Comparison of ENCODE assay signal across 7 mouse cellular contexts in genomic region chr11:101784072-101784471, GRCm38 (mm10). TPM values are rescaled to one million over a fixed set of nuclear protein-coding genes. Genes with fewer than 3 reads are reported as not detected.
DNase-seq lines count a peak whose midpoint lies in the region; ATAC-seq and TF ChIP-seq lines count a peak whose summit lies in the region.

No protein-coding gene starts in this region.

- TF ChIP-seq EP300 in stomach, postnatal 0 days (optimal IDR thresholded peaks at IDR 0.05): no peak

- no peak for DNase-seq in lung, postnatal 10 days
- no peak for DNase-seq in forebrain, embryonic 11.5 days (ENCODE audit: low spot score)
- DNase-seq in stomach, postnatal 0 days (ENCODE audit: low spot score): no peak
- no peak for DNase-seq in natural killer cell, adult 2 months (ENCODE audit: low spot score in 2 of 2)
- DNase-seq in frontal cortex, adult 2 months (ENCODE audit: extremely low spot score in 1 of 2, low spot score in 1 of 2): no peak

- no peaks in the 10 kb centered on the region for H3K9me3 ChIP-seq in lung, embryonic 16.5 days (ENCODE audit: control insufficient read depth, low read length)
- no peaks in the 10 kb centered on the region for H3K9me3 ChIP-seq in forebrain, embryonic 11.5 days (ENCODE audit: control insufficient read depth, low read length)
- no peaks in the 10 kb centered on the region for H3K9me3 ChIP-seq in liver, embryonic 12.5 days (replicated peaks)
- no peaks in the 10 kb centered on the region for H3K9me3 ChIP-seq in stomach, postnatal 0 days (ENCODE audit: control insufficient read depth, low read length)

- no peaks in the 10 kb centered on the region for H3K36me3 ChIP-seq in lung, embryonic 16.5 days (ENCODE audit: control insufficient read depth, insufficient read depth, low read length)
- H3K36me3 ChIP-seq in forebrain, embryonic 11.5 days (ENCODE audit: control insufficient read depth, insufficient read depth, low read length): no peaks in the 10 kb centered on the region
- H3K36me3 ChIP-seq in liver, embryonic 12.5 days: no peaks in the 10 kb centered on the region
- no peaks in the 10 kb centered on the region for H3K36me3 ChIP-seq in stomach, postnatal 0 days (ENCODE audit: control insufficient read depth, insufficient read depth, low read length)

- H3K27ac ChIP-seq in lung, embryonic 16.5 days (ENCODE audit: low read length): no peak overlapping the region; the same call in 1 of the 2 replicates
- peak overlapping the region; percentile 41; the same call in 1 of the 2 replicates for H3K27ac ChIP-seq in forebrain, embryonic 11.5 days (ENCODE audit: low read depth, low read length)
- H3K27ac ChIP-seq in liver, embryonic 12.5 days: no peak overlapping the region
- H3K27ac ChIP-seq in stomach, postnatal 0 days (replicated peaks): peak overlapping the region; percentile 40; the same call in 1 of the 2 replicates

- peak overlapping the region; percentile 55 for H3K4me3 ChIP-seq in lung, embryonic 16.5 days (ENCODE audit: low read length)
- peak overlapping the region; percentile 47 for H3K4me3 ChIP-seq in forebrain, embryonic 11.5 days (ENCODE audit: low read depth, low read length)
- peak overlapping the region; percentile 55 for H3K4me3 ChIP-seq in liver, embryonic 12.5 days
- H3K4me3 ChIP-seq in stomach, postnatal 0 days (ENCODE audit: low read depth, low read length): peak overlapping the region; percentile 56

- under 1% methylated on average over 16 of the region's 19 CpGs for WGBS in lung, embryonic 16.5 days
- WGBS in forebrain, embryonic 11.5 days: 2% methylated on average over 19 of the region's 19 CpGs
- WGBS in liver, embryonic 12.5 days (ENCODE audit: insufficient replicate concordance): 5% methylated on average over 17 of the region's 19 CpGs
- 1% methylated on average over 16 of the region's 19 CpGs for WGBS in stomach, postnatal 0 days

- peak overlapping the region; percentile 58 for H3K9ac ChIP-seq in lung, embryonic 16.5 days (ENCODE audit: low read length)
- peak overlapping the region; percentile 60 for H3K9ac ChIP-seq in forebrain, embryonic 11.5 days (ENCODE audit: low read length)
- H3K9ac ChIP-seq in liver, embryonic 12.5 days: peak overlapping the region; percentile 29
- H3K9ac ChIP-seq in stomach, postnatal 0 days (ENCODE audit: low read length): peak overlapping the region; percentile 50

- H3K27me3 ChIP-seq in lung, embryonic 16.5 days (ENCODE audit: control insufficient read depth, insufficient read depth, low read depth, low read length): peaks cover 38% of the 10 kb centered on the region
- H3K27me3 ChIP-seq in forebrain, embryonic 11.5 days (ENCODE audit: control insufficient read depth, insufficient read depth, low read length): peaks cover 59% of the 10 kb centered on the region
- peaks cover 95% of the 10 kb centered on the region for H3K27me3 ChIP-seq in liver, embryonic 12.5 days (replicated peaks)
- H3K27me3 ChIP-seq in stomach, postnatal 0 days (ENCODE audit: control insufficient read depth, insufficient read depth, low read length): peaks cover 5% of the 10 kb centered on the region; the same call in 1 of the 2 replicates

- no peak for TF ChIP-seq CTCF in stomach, postnatal 0 days (IDR thresholded peaks at IDR 0.05; ENCODE audit: low read depth)

- ATAC-seq in lung, embryonic 16.5 days (ENCODE audit: low read depth): no peak
- ATAC-seq in forebrain, embryonic 11.5 days (replicated peaks; ENCODE audit: low FRiP score): no peak
- no peak for ATAC-seq in liver, embryonic 12.5 days
- no peak for ATAC-seq in stomach, postnatal 0 days (ENCODE audit: low FRiP score, low TSS enrichment)

- H3K4me2 ChIP-seq in lung, embryonic 16.5 days (ENCODE audit: low read depth, low read length): peak overlapping the region; percentile 77
- H3K4me2 ChIP-seq in forebrain, embryonic 11.5 days (ENCODE audit: low read depth, low read length, severe bottlenecking): peak overlapping the region; percentile 93
- H3K4me2 ChIP-seq in liver, embryonic 12.5 days: peak overlapping the region; percentile 82
- H3K4me2 ChIP-seq in stomach, postnatal 0 days (replicated peaks; ENCODE audit: low read depth): peak overlapping the region; percentile 94

- H3K4me1 ChIP-seq in lung, embryonic 16.5 days (replicated peaks; ENCODE audit: control insufficient read depth, insufficient read depth, low read length): peaks cover 11% of the 10 kb centered on the region
- H3K4me1 ChIP-seq in forebrain, embryonic 11.5 days (replicated peaks; ENCODE audit: control insufficient read depth, insufficient read depth, low read length): peaks cover 6% of the 10 kb centered on the region; the same call in 1 of the 2 replicates
- peaks cover 18% of the 10 kb centered on the region for H3K4me1 ChIP-seq in liver, embryonic 12.5 days
- peaks cover 4% of the 10 kb centered on the region; the same call in 1 of the 2 replicates for H3K4me1 ChIP-seq in stomach, postnatal 0 days (replicated peaks; ENCODE audit: control insufficient read depth, insufficient read depth)

RNA-seq across cellular contexts. Expression of gene Etv4, which starts 1.1 kb away (rescaled TPM):
- 10.3 and 13.4 TPM in 2 replicates for polyA plus RNA-seq in lung, embryonic 16.5 days (2015; fragmentation: Nextera tagmentation; extraction: Ambion mirVana)
- 7.6 and 10.4 TPM in 2 replicates for polyA plus RNA-seq in forebrain, embryonic 11.5 days (2014; fragmentation: Nextera tagmentation; extraction: Ambion mirVana)
- polyA plus RNA-seq in liver, embryonic 12.5 days (2016; fragmentation: Nextera tagmentation; extraction: Ambion mirVana): 1.4 and 2.0 TPM in 2 replicates
- polyA plus RNA-seq in stomach, postnatal 0 days (2015; fragmentation: Nextera tagmentation; extraction: Ambion mirVana): 1.8 and 2.0 TPM in 2 replicates
- 20.7 and 21.5 TPM in 2 replicates for polyA plus RNA-seq in frontal cortex, adult 2 months (2012; rRNA removed)

RNA-seq across cellular contexts. Expression of gene Dhx8, which starts 51.4 kb away (rescaled TPM):
- polyA plus RNA-seq in lung, embryonic 16.5 days (2015; fragmentation: Nextera tagmentation; extraction: Ambion mirVana): 26.2 and 32.1 TPM in 2 replicates
- 43.6 and 46.4 TPM in 2 replicates for polyA plus RNA-seq in forebrain, embryonic 11.5 days (2014; fragmentation: Nextera tagmentation; extraction: Ambion mirVana)
- 25.6 and 26.3 TPM in 2 replicates for polyA plus RNA-seq in liver, embryonic 12.5 days (2016; fragmentation: Nextera tagmentation; extraction: Ambion mirVana)
- 12.6 and 12.8 TPM in 2 replicates for polyA plus RNA-seq in stomach, postnatal 0 days (2015; fragmentation: Nextera tagmentation; extraction: Ambion mirVana)
- 23.3 and 23.8 TPM in 2 replicates for polyA plus RNA-seq in frontal cortex, adult 2 months (2012; rRNA removed)

Comparison
In these comparisons a context has a peak if more than half of its experiments do, and no peak if none do; other contexts are left out.
1. H3K27ac ChIP-seq: peak in forebrain, embryonic 11.5 days (single experiment) and stomach, postnatal 0 days (single experiment); none in lung, embryonic 16.5 days (single experiment) and liver, embryonic 12.5 days (single experiment).
2. Peak in every context shown above with its lines, with median percentiles within 50 percentile points of each other: H3K4me2 ChIP-seq, H3K4me3 ChIP-seq and H3K9ac ChIP-seq.